Mouse (Mus musculus) heart, postnatal 0 days (tissue): Measurements from ENCODE around the gene Hmox2.

ENCODE experiments used
- CTCF ChIP-seq: IDR thresholded peaks from 2 replicates; pipeline ENCODE4 v1.5.1; 2016; ENCODE audit warnings: antibody characterized with exemption, control low read depth, low read depth
- EP300 ChIP-seq: IDR thresholded peaks from 2 replicates; pipeline ENCODE4 v1.6.1; 2016; ENCODE audit warnings: antibody characterized with exemption, low read depth

GRCm38 (mm10) chr16:4773289-4773970 is 47.3 kb downstream of the Hmox2 start:
- TF ChIP-seq CTCF, result no peak
- no peak for TF ChIP-seq EP300
